In genomic region chr11:67965242-67965883, GRCm38 (mm10) we compare ENCODE assay signal across 8 mouse cellular contexts. TPM values are rescaled to one million over a fixed set of nuclear protein-coding genes. Genes with fewer than 3 reads are reported as not detected.
DNase-seq lines count a peak whose midpoint lies in the region; ATAC-seq and TF ChIP-seq lines count a peak whose summit lies in the region.

TSS of gene Cfap52 (minus strand) at chr11:67965651.

- 8% methylated on average over 15 of the region's 15 CpGs for WGBS in embryonic facial prominence, embryonic 15.5 days
- 6% methylated on average over 15 of the region's 15 CpGs for WGBS in limb, embryonic 13.5 days
- 7% methylated on average over 15 of the region's 15 CpGs for WGBS in midbrain, embryonic 15.5 days

- peak within 1 kb of the TSS; percentile 72 for H3K4me2 ChIP-seq in embryonic facial prominence, embryonic 15.5 days (replicated peaks)
- H3K4me2 ChIP-seq in limb, embryonic 13.5 days (replicated peaks) = peak within 1 kb of the TSS; percentile 90
- peak within 1 kb of the TSS; percentile 85 for H3K4me2 ChIP-seq in midbrain, embryonic 15.5 days

- TF ChIP-seq POLR2A in bone marrow macrophage, adult 2 months (IDR thresholded peaks at IDR 0.05; ENCODE audit: borderline replicate concordance, low read depth, low read length) = no peak

- peak within 1 kb of the TSS; percentile 59 for H3K9ac ChIP-seq in embryonic facial prominence, embryonic 15.5 days
- H3K9ac ChIP-seq in limb, embryonic 13.5 days = peak within 1 kb of the TSS; percentile 88
- H3K9ac ChIP-seq in midbrain, embryonic 15.5 days = peak within 1 kb of the TSS; percentile 65

- TF ChIP-seq CTCF in bone marrow macrophage, adult 2 months (IDR thresholded peaks at IDR 0.05; ENCODE audit: low read depth, low read length) = no peak

- H3K36me3 ChIP-seq in embryonic facial prominence, embryonic 15.5 days = no peaks in the 10 kb centered on the region
- H3K36me3 ChIP-seq in limb, embryonic 13.5 days = peaks cover 6% of the 10 kb centered on the region
- H3K36me3 ChIP-seq in midbrain, embryonic 15.5 days (replicated peaks) = no peaks in the 10 kb centered on the region

- peak within 1 kb of the TSS; percentile 42; the same call in 1 of the 2 replicates for H3K27ac ChIP-seq in bone marrow macrophage, adult 2 months (ENCODE audit: insufficient read depth, low read depth, low read length)
- 0 out of 2 replicates have a peak within 1 kb of the TSS, but pooled peaks have one; percentile 9 for H3K27ac ChIP-seq in embryonic facial prominence, embryonic 15.5 days (replicated peaks)
- peak within 1 kb of the TSS; percentile 22; the same call in 1 of the 2 replicates for H3K27ac ChIP-seq in limb, embryonic 13.5 days
- H3K27ac ChIP-seq in midbrain, embryonic 15.5 days = peak within 1 kb of the TSS; percentile 16; the same call in 1 of the 2 replicates

- peak; percentile 29; the same call in 1 of the 2 replicates for ATAC-seq in embryonic facial prominence, embryonic 15.5 days (ENCODE audit: insufficient number of reproducible peaks, low FRiP score, low TSS enrichment, low read depth)
- ATAC-seq in limb, embryonic 13.5 days (ENCODE audit: low FRiP score, low read depth) = no peak
- peak; percentile 76 for ATAC-seq in midbrain, embryonic 15.5 days (replicated peaks)

- peak; percentile 75 for DNase-seq in A20 (ENCODE audit: low read depth, low spot score)
- peak; percentile 73 to 78 for DNase-seq in heart, adult 9 months (ENCODE audit: low spot score in 2 of 2)
- peak; percentile 93 for DNase-seq in kidney, adult 9 months
- DNase-seq in spleen, adult 18-20 months = peak; percentile 62 to 78

- H3K9me3 ChIP-seq in embryonic facial prominence, embryonic 15.5 days (replicated peaks) = no peaks in the 10 kb centered on the region
- H3K9me3 ChIP-seq in limb, embryonic 13.5 days = no peaks in the 10 kb centered on the region
- no peaks in the 10 kb centered on the region for H3K9me3 ChIP-seq in midbrain, embryonic 15.5 days

- peak within 1 kb of the TSS; percentile 79 for H3K4me3 ChIP-seq in bone marrow macrophage, adult 2 months (ENCODE audit: insufficient read depth, low read length)
- peak within 1 kb of the TSS; percentile 66 for H3K4me3 ChIP-seq in embryonic facial prominence, embryonic 15.5 days (replicated peaks)
- peak within 1 kb of the TSS; percentile 87 for H3K4me3 ChIP-seq in limb, embryonic 13.5 days
- peak within 1 kb of the TSS; percentile 63 for H3K4me3 ChIP-seq in midbrain, embryonic 15.5 days

- H3K27me3 ChIP-seq in embryonic facial prominence, embryonic 15.5 days = no peaks in the 10 kb centered on the region
- H3K27me3 ChIP-seq in limb, embryonic 13.5 days = no peaks in the 10 kb centered on the region
- no peaks in the 10 kb centered on the region for H3K27me3 ChIP-seq in midbrain, embryonic 15.5 days (replicated peaks)

- peaks cover 14% of the 10 kb centered on the region for H3K4me1 ChIP-seq in bone marrow macrophage, adult 2 months (ENCODE audit: control insufficient read depth, insufficient read depth, low read length)
- peaks cover 19% of the 10 kb centered on the region for H3K4me1 ChIP-seq in embryonic facial prominence, embryonic 15.5 days
- peaks cover 21% of the 10 kb centered on the region for H3K4me1 ChIP-seq in limb, embryonic 13.5 days
- peaks cover 26% of the 10 kb centered on the region for H3K4me1 ChIP-seq in midbrain, embryonic 15.5 days

RNA-seq across cellular contexts. Expression of gene Cfap52, which starts in this region (rescaled TPM):
- not detected in 2 replicates for polyA plus RNA-seq in bone marrow macrophage, adult 2 months (2012; ENCODE audit: insufficient read depth, insufficient read length, missing spikeins)
- 9.1 and 21.4 TPM in 2 replicates for polyA plus RNA-seq in embryonic facial prominence, embryonic 15.5 days (2015; fragmentation: Nextera tagmentation; extraction: Ambion mirVana)
- polyA plus RNA-seq in limb, embryonic 13.5 days (2015; fragmentation: Nextera tagmentation; extraction: Ambion mirVana) = 0.76 and 1.0 TPM in 2 replicates
- polyA plus RNA-seq in midbrain, embryonic 15.5 days (2015; fragmentation: Nextera tagmentation; extraction: Ambion mirVana) = 5.0 and 5.1 TPM in 2 replicates
